Mouse (Mus musculus): ENCODE results near the gene Ubash3b.

DNA sequence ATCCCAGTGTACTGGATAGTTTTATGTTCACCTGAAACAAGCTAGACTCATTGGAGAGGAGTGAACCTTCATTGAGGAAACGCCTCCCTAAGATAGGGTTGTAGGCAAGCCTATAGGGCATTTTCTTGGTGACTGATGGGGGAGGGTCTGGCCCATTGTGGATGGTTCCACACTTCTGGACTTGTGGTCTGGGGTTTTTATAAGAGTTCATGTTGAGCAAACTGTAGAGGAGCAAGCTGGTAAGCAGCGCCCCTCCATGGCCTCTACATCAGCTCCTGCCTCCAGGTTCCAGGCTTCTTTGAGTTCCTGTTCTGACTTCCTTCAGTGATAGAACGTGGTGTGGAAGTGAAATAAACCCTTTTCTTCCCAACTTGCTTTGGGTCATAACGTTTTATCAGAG lies 866 bp upstream of the Ubash3b start:
- TF ChIP-seq CTCF (IDR thresholded peaks at IDR 0.05; ENCODE audit: low read depth, low read length) = no peak
- TF ChIP-seq POLR2A (IDR thresholded peaks at IDR 0.05; ENCODE audit: insufficient read depth, low read length) = no peak
- no peak for TF ChIP-seq EP300 (IDR thresholded peaks at IDR 0.05; ENCODE audit: insufficient read depth, low read depth, low read length)
